Mouse (Mus musculus): ENCODE measurements around the gene Cars2. TPM values are rescaled to one million over a fixed set of nuclear protein-coding genes. Genes with fewer than 3 reads are reported as not detected.
"Not testable (repeated sequence)": the region's sequence is repeated elsewhere in the genome, so short reads cannot be mapped to it uniquely, and the experiment has no call there.

Gene Cars2
- total RNA-seq, 2 experiments from 2014 or later, result 13.6 to 15.4 TPM

DNA sequence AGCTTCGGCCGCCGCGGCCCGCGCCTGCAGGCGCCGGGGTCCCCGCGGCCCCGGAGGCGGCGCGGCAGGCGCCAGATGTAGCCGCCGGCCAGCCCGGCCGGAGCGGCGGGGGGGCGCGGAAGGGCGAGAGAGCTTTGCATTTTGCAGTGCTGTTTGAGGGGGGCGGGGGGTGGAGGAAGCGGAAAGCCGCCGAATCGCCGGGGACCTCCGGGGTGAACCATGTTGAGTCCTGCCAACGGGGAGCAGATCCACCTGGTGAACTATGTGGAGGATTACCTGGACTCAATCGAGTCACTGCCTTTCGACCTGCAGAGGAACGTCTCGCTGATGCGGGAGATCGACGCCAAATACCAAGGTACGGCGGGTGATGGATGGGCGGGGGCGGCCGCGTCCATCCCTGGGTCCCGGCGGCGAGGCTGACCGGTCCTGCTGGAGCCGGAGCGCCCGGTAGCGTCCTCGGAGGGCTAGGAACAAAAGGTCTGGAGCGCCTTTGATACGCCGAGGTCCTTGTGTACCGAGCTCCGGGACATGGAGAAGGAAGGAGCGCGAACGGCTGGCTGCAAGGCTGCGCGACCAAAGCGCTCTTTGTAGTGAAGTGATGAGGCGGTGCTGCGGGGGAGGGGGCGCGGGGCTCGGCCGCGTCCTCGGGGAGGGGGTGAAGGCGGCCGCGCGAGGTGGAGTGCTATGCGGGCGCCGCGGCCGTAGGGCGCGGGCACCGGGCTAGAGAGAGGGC lies 6.3 kb upstream of the Cars2 start:
- DNase-seq (ENCODE audit: low spot score), result peak; percentile 21

GRCm38 (mm10) chr8:11555720-11556591 lies 5.4 kb upstream of the Cars2 start:
- DNase-seq (ENCODE audit: low spot score), result peak; percentile 99

GRCm38 (mm10) chr8:11554799-11555719 lies 4.5 kb upstream of the Cars2 start, which contains the start of gene Ing1:
Ing1 (plus strand) TSS chr8:11555571.
- DNase-seq (ENCODE audit: low spot score), result peak; percentile 91

- DNase-seq (ENCODE audit: low spot score), result no peak
Observed at GRCm38 (mm10) chr8:11552390-11552789, 1.8 kb upstream of the Cars2 start.

- DNase-seq (ENCODE audit: low spot score), result not testable (repeated sequence)
Observed at GRCm38 (mm10) chr8:11551497-11551896, 914 bp upstream of the Cars2 start.

DNA sequence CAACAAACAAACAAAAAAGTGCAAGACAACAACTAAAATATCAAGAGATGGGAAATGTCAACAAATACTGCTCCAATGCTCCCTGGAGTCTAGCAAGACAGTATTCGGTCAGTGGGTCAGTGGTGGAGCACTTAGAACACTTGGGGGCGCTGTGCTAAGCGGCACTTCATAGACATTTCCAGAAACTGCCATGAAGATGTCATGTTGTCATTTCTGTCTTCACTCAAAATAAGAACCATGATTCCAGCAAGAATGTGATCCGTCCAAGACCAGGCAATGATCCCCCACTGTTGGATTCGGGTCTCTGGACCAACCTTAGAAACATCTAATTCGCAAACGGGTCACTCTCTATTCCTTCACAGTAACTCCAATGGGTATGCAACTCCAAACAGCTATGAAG lies 877 bp downstream of the Cars2 start:
- DNase-seq (ENCODE audit: low spot score), result peak; percentile 36

DNA sequence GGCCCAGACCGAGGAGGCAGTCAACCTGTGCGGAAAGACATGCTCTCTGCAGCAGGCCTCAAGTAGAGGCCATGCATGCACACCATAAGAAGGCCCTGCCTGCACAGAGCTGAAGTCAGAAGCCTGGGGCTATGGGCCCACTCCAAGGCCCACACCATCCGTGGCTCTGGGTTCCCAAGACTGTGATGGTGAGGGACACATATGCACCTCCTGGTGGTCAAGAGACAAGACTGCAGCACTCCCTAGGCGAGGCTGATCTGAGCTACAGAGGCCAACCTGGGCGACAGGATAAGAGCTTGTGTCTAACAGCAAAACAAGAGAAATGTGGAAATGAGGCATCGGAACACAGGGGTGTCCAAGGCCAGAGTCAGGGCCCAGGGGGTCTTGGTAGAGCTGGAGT lies 3.5 kb downstream of the Cars2 start:
- no peak for DNase-seq (ENCODE audit: low spot score)

DNA sequence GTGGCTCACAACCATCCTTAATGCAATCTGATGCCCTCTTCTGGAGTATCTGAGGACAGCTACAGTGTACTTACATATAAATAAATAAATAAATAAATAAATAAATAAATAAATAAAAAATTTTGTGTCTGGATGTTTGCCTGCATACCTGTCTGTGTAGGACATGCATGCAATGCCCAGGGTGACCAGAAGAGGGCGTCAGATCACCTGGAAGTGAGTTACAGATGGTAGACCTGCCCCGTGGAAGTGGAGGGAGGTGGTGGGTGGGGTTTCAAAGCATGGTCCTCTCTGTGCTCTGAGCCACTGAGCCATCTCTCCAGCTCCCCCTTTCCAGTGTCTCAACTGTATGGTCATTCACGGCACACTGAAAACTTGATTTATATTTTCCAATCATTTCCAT lies 6.2 kb downstream of the Cars2 start:
- peak; percentile 60 for DNase-seq (ENCODE audit: low spot score)

DNA sequence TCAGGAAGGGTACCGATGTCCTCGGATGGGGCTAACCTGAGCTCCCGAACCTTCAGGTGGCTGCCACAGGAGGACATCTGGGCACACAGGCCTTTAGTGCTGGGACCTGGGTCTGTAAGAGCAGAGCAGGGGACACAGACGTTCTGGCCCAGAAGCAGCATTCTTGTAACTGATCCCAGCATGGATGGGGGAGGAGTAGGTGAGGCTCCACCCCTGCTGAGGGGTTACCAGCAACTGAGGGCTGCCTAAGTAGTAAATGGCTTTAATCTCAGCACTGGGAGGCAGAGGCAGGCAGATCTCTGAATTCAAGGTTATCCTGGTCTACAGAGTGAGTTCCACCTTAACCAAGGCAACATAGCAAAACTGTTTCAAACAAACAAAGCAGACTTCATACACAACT lies 7.7 kb downstream of the Cars2 start:
- no peak for DNase-seq (ENCODE audit: low spot score)

- DNase-seq (ENCODE audit: low spot score), result no peak
Observed at GRCm38 (mm10) chr8:11542031-11542430, 8.6 kb downstream of the Cars2 start.

DNA sequence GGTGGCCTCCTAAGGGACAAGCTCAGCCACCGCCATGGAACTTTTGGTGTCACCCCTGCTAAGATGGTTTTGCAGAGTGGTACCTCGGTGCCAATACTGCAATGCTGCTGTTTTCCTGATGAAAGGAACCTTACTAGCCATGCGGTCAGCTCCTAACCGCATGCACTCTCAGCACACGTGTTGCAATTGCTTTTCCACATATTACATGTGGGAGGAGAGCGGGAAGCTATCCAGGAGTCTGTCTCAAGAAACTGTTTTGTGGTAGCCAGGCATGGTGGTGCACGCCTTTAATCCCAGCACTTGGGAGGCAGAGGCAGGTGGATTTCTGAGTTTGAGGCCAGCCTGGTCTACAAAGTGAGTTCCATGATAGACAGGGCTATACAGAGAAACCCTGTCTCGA lies 10.4 kb downstream of the Cars2 start:
- no peak for DNase-seq (ENCODE audit: low spot score)

- DNase-seq (ENCODE audit: low spot score), result no peak
Observed at GRCm38 (mm10) chr8:11539049-11539448, 11.5 kb downstream of the Cars2 start.

DNA sequence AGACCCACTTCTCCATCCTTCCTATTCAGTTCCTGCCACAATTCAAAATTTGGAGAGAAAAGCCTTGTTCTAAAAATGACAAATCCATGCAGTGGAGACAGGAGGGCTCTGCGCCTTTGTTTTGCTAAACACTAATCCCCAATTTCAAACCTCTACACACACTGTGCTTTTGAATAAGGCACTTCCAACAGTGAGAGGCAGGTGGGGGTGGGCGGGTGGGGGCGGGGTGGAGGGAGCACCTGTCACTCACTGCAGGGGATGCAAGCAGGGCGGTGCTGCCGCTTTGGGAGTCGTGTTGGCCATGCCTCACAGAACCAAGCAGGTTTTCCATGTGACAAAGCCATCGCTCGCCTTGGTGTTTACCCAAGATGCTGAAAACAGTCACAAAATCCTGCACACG lies 16.1 kb downstream of the Cars2 start:
- no peak for DNase-seq (ENCODE audit: low spot score)

DNA sequence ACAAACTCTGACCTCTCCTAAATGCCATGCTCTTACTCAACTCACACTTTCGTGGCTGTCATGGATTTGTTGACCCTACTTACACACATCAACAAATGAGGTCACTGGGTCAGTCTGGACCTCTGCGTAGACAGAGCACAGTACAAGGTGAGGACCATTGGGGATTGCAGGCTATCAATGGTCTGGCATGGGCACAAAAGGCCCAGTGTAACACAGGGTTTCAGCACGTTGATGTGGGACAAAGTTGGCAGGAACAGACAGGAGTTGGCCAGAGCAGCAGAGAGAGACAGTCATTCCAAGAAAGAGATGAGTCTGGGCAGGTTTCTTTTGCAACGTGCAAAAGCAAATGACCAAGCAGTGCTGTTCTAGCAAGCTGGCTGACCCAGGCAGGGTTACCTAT lies 19.7 kb downstream of the Cars2 start:
- no peak for DNase-seq (ENCODE audit: low spot score)

DNA sequence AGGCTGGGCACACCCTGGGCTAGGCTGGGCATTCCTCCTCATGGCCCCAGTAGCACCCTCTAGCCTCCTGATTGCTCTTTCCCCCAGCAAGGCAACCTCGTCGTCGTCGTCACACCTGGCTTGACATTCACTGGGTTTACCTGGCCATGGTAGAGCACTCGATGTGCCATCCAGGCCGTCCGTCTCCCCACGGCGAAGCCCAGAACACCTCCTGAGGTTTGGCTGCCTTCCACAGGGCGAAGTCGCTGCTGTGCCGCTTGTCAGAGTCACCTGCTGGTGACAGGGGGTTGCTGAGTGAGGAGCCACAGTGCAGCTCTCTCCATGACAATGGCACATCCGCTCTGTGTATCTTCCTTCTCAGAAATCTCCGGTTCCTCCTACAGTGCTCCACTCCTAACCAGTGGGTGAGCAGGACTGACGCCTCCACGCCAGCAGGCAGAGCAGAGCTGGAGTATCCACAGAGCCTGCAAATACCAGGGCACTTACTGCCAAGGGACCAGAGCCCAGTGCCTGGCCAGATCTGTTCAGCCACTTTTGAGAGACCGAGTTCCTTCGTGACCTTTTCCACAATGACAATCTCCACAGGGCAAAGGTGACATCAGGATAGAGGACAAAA lies 20.3 kb downstream of the Cars2 start:
- DNase-seq (ENCODE audit: low spot score), result no peak

DNA sequence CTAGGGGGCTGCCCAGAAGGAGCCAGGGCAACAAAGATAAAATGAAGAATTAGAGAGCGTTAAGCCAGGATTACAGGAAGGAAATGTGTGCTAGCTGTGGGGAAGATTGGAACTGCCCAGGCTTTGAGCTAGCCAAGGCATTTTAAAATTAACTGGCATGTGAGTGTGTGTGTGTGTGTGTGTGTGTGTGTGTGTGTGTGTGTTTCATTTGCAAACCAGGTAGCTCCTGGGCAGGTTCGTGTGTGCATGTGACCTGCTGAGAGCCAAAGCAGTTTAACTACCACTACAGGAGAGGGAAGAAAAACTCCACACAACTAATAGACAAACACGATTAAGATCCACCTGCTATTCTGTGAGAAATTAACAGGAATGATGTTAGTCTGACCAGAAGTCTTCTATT lies 27.3 kb downstream of the Cars2 start:
- no peak for DNase-seq (ENCODE audit: low spot score)

GRCm38 (mm10) chr8:11518676-11519075 lies 31.9 kb downstream of the Cars2 start:
- no peak for DNase-seq (ENCODE audit: low spot score)

DNA sequence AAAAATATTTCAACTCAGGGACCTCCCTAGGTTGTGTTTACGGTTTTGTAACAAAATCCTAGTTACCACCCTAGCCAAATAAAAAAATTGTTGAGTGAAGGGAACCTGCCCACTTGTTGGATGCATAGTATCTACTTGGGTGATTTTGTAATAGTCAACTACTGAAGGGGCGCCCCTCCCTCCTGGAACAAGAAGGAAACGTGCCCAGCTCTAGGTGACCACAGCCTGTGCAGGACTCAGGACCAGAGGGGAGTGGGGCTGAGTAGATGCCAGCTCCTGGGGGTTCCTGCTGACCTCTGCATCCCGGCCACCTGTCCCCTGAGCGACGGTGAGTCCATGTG lies 32.6 kb downstream of the Cars2 start:
- no peak for DNase-seq (ENCODE audit: low spot score)

DNA sequence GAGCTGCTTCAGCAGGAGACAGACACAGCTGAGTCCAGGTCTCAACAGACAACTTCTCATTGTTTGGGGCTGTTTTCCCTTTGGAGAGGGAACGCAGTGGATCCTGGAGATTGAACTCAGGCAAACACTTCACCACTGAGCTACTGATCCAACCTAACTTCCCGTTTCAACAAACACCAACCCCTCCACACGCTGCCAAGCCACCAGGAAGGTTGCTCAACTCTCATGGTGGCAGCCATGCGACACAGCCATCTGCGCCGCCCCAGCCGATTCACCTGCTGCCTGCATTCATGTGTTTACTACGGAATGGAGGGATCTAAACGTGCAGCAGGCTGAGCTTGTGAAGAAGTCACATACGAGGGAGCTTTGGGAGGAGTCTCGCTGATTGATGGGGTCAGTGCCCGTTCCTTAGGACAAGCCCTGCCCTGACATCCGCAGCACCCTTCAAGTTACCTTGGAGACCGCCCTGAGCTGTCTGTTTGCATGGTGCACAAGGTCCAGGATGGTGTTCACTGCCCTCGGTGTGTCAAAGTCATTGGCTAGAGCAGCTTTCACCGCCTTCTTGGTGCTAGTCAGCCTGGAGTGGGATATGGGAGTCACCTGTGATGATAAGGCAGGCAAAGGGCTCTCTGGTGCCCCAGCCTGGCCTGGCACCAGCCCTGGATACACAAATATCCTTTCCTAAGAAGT lies 33.1 kb downstream of the Cars2 start:
- DNase-seq (ENCODE audit: low spot score), result no peak

GRCm38 (mm10) chr8:11516292-11516691 lies 34.3 kb downstream of the Cars2 start:
- DNase-seq (ENCODE audit: low spot score), result no peak

DNA sequence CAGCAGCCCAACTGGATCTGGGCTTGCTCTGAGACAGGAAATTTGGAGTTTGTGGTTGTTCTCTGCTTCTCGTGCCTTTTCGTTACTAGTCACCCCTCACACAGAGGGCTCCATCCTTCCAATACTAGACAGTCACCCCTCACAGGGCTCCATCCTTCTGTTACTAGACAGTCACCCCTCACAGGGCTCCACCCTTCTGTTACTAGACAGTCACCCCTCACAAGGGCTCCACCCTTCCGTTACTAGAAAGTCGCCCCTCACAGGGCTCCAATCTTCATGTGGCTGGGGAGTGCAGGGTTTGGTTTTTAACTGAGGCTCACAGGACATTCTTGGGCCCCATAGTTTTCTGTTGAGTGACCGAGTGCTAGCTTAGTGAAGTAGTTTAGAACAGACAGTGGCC lies 37.3 kb downstream of the Cars2 start:
- DNase-seq (ENCODE audit: low spot score), result no peak
